Comparison of ENCODE assay signal across 14 mouse cellular contexts in the genomic region with DNA sequence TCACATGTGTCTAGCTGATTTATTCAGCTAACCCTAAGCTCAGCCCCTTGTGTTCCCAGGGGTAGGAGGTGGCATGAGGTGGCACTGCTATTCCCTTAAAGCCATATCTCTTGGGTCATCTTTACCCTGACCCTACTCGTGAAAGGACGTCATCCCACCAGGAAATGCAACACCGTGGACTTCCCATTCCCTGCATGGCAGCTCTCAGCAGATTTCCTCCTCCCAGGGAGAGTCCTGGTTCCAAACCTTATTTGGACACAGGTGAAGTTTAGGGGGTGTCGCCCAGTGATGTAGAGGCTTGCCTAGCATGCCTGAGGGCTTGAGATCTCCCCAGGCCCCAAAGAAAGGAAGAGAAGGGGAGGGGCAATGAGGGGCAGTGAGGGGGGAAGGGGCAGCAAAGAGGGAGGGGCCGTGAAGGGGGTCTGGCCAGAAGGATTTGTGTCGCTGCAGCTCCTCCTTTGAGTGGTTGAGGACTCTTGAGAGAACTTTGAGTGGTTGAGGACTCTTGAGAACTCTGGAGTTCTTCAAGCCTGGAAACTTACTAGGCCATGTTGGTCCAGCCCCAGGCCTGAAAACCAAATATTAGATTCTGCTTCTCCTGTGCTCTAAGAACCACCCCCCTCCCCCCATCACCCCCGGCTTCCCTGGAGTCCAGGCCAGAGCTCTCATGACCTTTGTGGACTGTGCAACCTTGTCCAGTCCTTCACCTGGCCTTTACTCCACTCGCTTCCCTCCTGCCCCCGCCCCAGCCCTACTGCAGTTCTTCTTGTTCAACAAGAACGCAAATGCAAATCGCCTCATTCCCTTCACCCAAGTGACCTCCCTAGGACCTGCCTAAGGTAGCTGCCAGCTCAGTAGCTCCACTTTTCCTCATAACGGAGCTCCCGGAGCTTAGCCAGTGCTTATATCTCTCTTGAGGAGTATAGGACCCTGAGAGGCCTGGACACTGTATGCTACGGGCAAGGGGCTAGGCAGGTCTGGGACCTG.
DNase-seq lines count a peak whose midpoint lies in the region; ATAC-seq and TF ChIP-seq lines count a peak whose summit lies in the region.
"Had no signal": no experiment of that assay in that cellular context is flagged by ENCODE, and none has a peak within 500 bp of the region (broad histone marks: within the 10 kb centered on the region; RNA-seq: fewer than 3 reads in every experiment).

No protein-coding gene starts in this region.

- no peaks in the 10 kb centered on the region for H3K27me3 ChIP-seq in kidney, embryonic 15.5 days
- H3K27me3 ChIP-seq in ES-Bruce4 (ENCODE audit: control insufficient read depth, insufficient read depth, low read length, poor library complexity, severe bottlenecking), result no peaks in the 10 kb centered on the region
- H3K27me3 ChIP-seq in embryonic facial prominence, embryonic 10.5 days (replicated peaks; ENCODE audit: low read depth, poor library complexity, severe bottlenecking), result no peaks in the 10 kb centered on the region
- H3K27me3 ChIP-seq: forebrain, embryonic 13.5 days had no signal

- DNase-seq in kidney, adult 9 months, result peak; percentile 40
- DNase-seq in embryonic facial prominence, embryonic 10.5 days (ENCODE audit: low spot score), result no peak
- DNase-seq in lung, postnatal 10 days, result peak; percentile 65
- DNase-seq in right cerebral cortex, postnatal 14 days, result no peak
- DNase-seq in MN1 (ENCODE audit: low spot score), result no peak
- DNase-seq: adrenal gland, adult 2 months; cerebellum, postnatal 10 days; embryo, embryonic 11 days; heart, postnatal 4 days; layer of hippocampus, postnatal 36 days had no signal

- WGBS in kidney, embryonic 15.5 days, result 80% methylated on average over 14 of the region's 14 CpGs
- whole genome bisulfite sequencing in embryonic facial prominence, embryonic 10.5 days, result 78% methylated on average over 14 of the region's 14 CpGs

- no peak for ATAC-seq in kidney, embryonic 15.5 days (replicated peaks; ENCODE audit: low FRiP score)
- ATAC-seq: forebrain, embryonic 13.5 days had no signal

- H3K9ac ChIP-seq in kidney, embryonic 15.5 days, result no peak overlapping the region
- H3K9ac ChIP-seq in ES-Bruce4 (ENCODE audit: low read depth, poor library complexity, severe bottlenecking), result no peak overlapping the region
- H3K9ac ChIP-seq: forebrain, embryonic 13.5 days had no signal

- no peak overlapping the region for H3K4me3 ChIP-seq in kidney, embryonic 15.5 days (replicated peaks)
- no peak overlapping the region for H3K4me3 ChIP-seq in ES-Bruce4 (ENCODE audit: low read depth, low read length)
- no peak overlapping the region for H3K4me3 ChIP-seq in embryonic facial prominence, embryonic 10.5 days
- H3K4me3 ChIP-seq: forebrain, embryonic 13.5 days; megakaryocyte, embryonic 14.5 days had no signal

- H3K27ac ChIP-seq in kidney, embryonic 15.5 days, result no peak overlapping the region
- peak overlapping the region; percentile 10 for H3K27ac ChIP-seq in ES-Bruce4 (ENCODE audit: insufficient read depth, low read length)
- peak overlapping the region; percentile 49; the same call in 1 of the 2 replicates for H3K27ac ChIP-seq in embryonic facial prominence, embryonic 10.5 days (replicated peaks)

- no peak for TF ChIP-seq CTCF in ES-Bruce4 (IDR thresholded peaks at IDR 0.05; ENCODE audit: low read depth, low read length)

- no peaks in the 10 kb centered on the region for H3K9me3 ChIP-seq in kidney, embryonic 15.5 days (replicated peaks)
- no peaks in the 10 kb centered on the region for H3K9me3 ChIP-seq in ES-Bruce4 (replicated peaks; ENCODE audit: control insufficient read depth, insufficient read depth, low read length, poor library complexity, severe bottlenecking)
- H3K9me3 ChIP-seq in embryonic facial prominence, embryonic 10.5 days, result no peaks in the 10 kb centered on the region
- H3K9me3 ChIP-seq: forebrain, embryonic 13.5 days had no signal

- H3K4me2 ChIP-seq in kidney, embryonic 15.5 days, result no peak overlapping the region
- H3K4me2 ChIP-seq: forebrain, embryonic 13.5 days had no signal

- no peaks in the 10 kb centered on the region for H3K36me3 ChIP-seq in kidney, embryonic 15.5 days
- no peaks in the 10 kb centered on the region for H3K36me3 ChIP-seq in ES-Bruce4 (ENCODE audit: control insufficient read depth, insufficient read depth, low read length, poor library complexity, severe bottlenecking)
- no peaks in the 10 kb centered on the region for H3K36me3 ChIP-seq in embryonic facial prominence, embryonic 10.5 days (replicated peaks)

- no peak for TF ChIP-seq POLR2A in ES-Bruce4 (IDR thresholded peaks at IDR 0.05; ENCODE audit: insufficient read depth, low read length)

- peak; percentile 73; the same call in 1 of the 2 replicates for TF ChIP-seq EP300 in ES-Bruce4 (IDR thresholded peaks at IDR 0.05; ENCODE audit: insufficient read depth, low read depth, low read length)

- H3K4me1 ChIP-seq in kidney, embryonic 15.5 days, result peaks cover 20% of the 10 kb centered on the region
- peaks cover 10% of the 10 kb centered on the region for H3K4me1 ChIP-seq in ES-Bruce4 (ENCODE audit: control insufficient read depth, insufficient read depth, low read length)
- H3K4me1 ChIP-seq in embryonic facial prominence, embryonic 10.5 days, result peaks cover 77% of the 10 kb centered on the region

Comparison
In these comparisons a context has a peak if more than half of its experiments do, and no peak if none do; other contexts are left out.
1. DNase-seq: peak in kidney, adult 9 months (single experiment) and lung, postnatal 10 days (single experiment); none in embryonic facial prominence, embryonic 10.5 days (single experiment), right cerebral cortex, postnatal 14 days (single experiment) and MN1 (single experiment).